Mouse (Mus musculus) lung, postnatal 0 days (tissue): ENCODE data around the gene Tep1. TPM values are rescaled to one million over a fixed set of nuclear protein-coding genes. Genes with fewer than 3 reads are reported as not detected.

Experiments
- ATAC-seq: fragments of 200-750 bp; cut with Nextera tagmentation; 2 replicates; pipeline ENCODE4 v1.8.0; 2017; ENCODE audit warnings: moderate library complexity
- DNase-seq: peaks from one replicate; pipeline ENCODE4 v3.0.0-alpha.2; 2016; ENCODE audit warnings: low spot score
- H3K27ac ChIP-seq: fragments of 300-500 bp; sonication (generic); 2 replicates; pipeline ENCODE4 v1.5.1; 2014; ENCODE audit warnings: antibody characterized with exemption, mild to moderate bottlenecking, low read length, mixed read lengths
- H3K27me3 ChIP-seq: fragments of 300-500 bp; sonication (generic); replicated peaks from 2 replicates; pipeline ENCODE4 v1.6.1; 2014; ENCODE audit warnings: low read length, mixed read lengths; ENCODE audit not compliant: insufficient read depth
- H3K36me3 ChIP-seq: fragments of 300-500 bp; sonication (generic); 2 replicates; pipeline ENCODE4 v1.6.1; 2014; ENCODE audit warnings: low read length, mixed read lengths; ENCODE audit not compliant: insufficient read depth
- H3K4me1 ChIP-seq: fragments of 300-500 bp; sonication (generic); 2 replicates; pipeline ENCODE4 v1.6.1; 2014; ENCODE audit warnings: antibody characterized with exemption, low read depth, low read length, mixed read lengths; ENCODE audit not compliant: insufficient read depth
- H3K4me2 ChIP-seq: fragments of 300-500 bp; sonication (generic); replicated peaks from 2 replicates; pipeline ENCODE4 v1.6.1; 2014; ENCODE audit warnings: low read depth, mild to moderate bottlenecking, low read length, moderate library complexity, mixed read lengths
- H3K4me3 ChIP-seq: fragments of 300-500 bp; sonication (generic); 2 replicates; pipeline ENCODE4 v1.5.1; 2014; ENCODE audit warnings: low read depth, low read length
- H3K9ac ChIP-seq: fragments of 300-500 bp; sonication (generic); replicated peaks from 2 replicates; pipeline ENCODE4 v1.6.1; 2014; ENCODE audit warnings: low read depth, mild to moderate bottlenecking
- H3K9me3 ChIP-seq: fragments of 300-500 bp; sonication (generic); 2 replicates; pipeline ENCODE4 v1.6.1; 2016; ENCODE audit warnings: low read length, mixed read lengths
- CTCF ChIP-seq: IDR thresholded peaks from 2 replicates; pipeline ENCODE4 v1.5.1; 2016; ENCODE audit warnings: antibody characterized with exemption, mild to moderate bottlenecking
- EP300 ChIP-seq: IDR thresholded peaks from 2 replicates; pipeline ENCODE4 v1.6.1; 2016; ENCODE audit warnings: antibody characterized with exemption, mild to moderate bottlenecking, control low read depth
- WGBS: fragments of 180-500 bp; shearing (Covaris S2); extraction: QIAGEN DNeasy Blood & Tissue Kit; methylation state at CpG from one replicate; pipeline ENCODE4 v1.1.7; 2014; 5-methylcytosine and 5-hydroxymethylcytosine counted together
- polyA plus RNA-seq: library from polyadenylated mRNA; unstranded; fragments of >200 nt; fragmentation: Nextera tagmentation; extraction: Ambion mirVana; gene quantifications from 2 replicates; pipeline ENCODE4 v1.2.1, GENCODE M21; 2015

Gene Tep1
- polyA plus RNA-seq, 1 experiment from 2014 or later: 11.1 TPM

DNA sequence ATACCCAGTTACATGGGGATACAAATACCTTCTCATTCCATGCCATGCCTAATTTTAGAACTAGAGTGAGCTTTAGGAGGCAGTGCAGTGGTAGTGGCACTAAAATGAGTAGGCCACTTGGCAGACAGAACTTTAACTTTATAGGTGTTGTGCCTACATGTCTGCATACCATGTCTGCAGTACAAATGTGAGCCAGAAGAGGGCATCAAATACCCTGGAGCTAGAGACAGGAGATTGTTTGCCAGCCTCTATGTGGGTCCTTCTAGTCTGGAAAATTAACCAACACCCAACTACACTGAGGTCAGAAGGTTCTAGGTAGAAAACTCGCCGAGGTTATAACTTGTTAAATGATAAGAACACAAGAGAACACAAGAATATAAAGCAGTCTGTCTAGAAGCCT lies 71.8 kb downstream of the Tep1 start:
- peak; percentile 20 for DNase-seq
- no peak for ATAC-seq
- no peaks in the 10 kb centered on the region for H3K4me1 ChIP-seq
- no peaks in the 10 kb centered on the region for H3K27me3 ChIP-seq
- no peak overlapping the region for H3K4me3 ChIP-seq
- H3K36me3 ChIP-seq: no peaks in the 10 kb centered on the region
- no peak overlapping the region for H3K27ac ChIP-seq
- WGBS: 54% methylated on average over 2 of the region's 2 CpGs
- no peak overlapping the region for H3K9ac ChIP-seq
- no peak overlapping the region for H3K4me2 ChIP-seq
- H3K9me3 ChIP-seq: no peaks in the 10 kb centered on the region
- peak; percentile 59 for TF ChIP-seq CTCF
- TF ChIP-seq EP300: no peak

DNA sequence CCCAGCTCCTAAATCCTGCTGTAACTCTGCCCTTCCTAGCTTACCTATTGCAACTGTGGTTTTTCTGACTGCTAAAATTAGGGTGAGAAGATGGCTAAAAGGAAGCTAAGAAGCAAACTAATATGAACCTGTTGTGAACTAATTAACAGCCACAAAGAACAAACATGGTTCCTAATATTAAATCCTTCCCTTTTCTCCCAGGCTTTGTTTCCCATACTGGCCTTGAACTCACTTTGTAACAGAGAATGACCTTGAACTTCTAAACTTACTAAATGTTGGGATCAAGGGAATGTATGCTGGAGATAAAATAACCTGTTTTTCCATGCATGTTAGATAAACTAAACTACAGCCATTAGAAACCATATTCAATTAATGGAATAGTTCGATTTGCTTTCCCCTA lies 73.9 kb downstream of the Tep1 start:
- Histone ChIP-seq H3K9me3 (no peaks in the 10 kb centered on the region), H3K4me2 (no peak overlapping the region), H3K9ac (no peak overlapping the region), H3K4me1 (no peaks in the 10 kb centered on the region), H3K27ac (no peak overlapping the region), H3K4me3 (no peak overlapping the region), H3K27me3 (no peaks in the 10 kb centered on the region), H3K36me3 (no peaks in the 10 kb centered on the region)
- 76% methylated on average over 1 of the region's 1 CpGs for WGBS
- ATAC-seq (no peak), DNase-seq (no peak)
- TF ChIP-seq CTCF (no peak), EP300 (no peak)

DNA sequence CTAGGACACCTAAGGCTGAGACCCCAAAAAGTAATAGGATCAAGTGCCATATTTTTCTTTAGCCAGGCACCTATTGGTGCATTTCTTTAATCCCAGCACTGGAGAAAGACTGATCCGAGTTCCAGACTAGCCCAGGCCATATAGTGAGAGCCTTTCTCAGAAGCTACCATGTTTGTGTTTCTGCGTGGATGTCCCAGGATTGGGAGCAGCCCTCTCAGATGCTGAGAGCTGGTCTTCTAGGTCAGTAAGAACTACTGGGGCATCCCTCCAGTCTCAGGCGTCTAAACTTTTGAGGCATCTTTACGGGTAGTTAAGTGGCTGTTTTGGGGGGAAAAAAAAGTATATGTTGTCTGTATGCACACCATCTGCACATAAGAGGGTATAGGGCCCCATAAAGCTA lies 74.4 kb downstream of the Tep1 start:
- Histone ChIP-seq H3K4me3 (no peak overlapping the region), H3K36me3 (no peaks in the 10 kb centered on the region), H3K9ac (no peak overlapping the region), H3K27ac (no peak overlapping the region), H3K4me1 (no peaks in the 10 kb centered on the region), H3K27me3 (no peaks in the 10 kb centered on the region), H3K4me2 (no peak overlapping the region), H3K9me3 (no peaks in the 10 kb centered on the region)
- no peak for DNase-seq
- no peak for TF ChIP-seq CTCF
- TF ChIP-seq EP300: no peak
- ATAC-seq: no peak
- WGBS: 80% methylated on average over 4 of the region's 4 CpGs

DNA sequence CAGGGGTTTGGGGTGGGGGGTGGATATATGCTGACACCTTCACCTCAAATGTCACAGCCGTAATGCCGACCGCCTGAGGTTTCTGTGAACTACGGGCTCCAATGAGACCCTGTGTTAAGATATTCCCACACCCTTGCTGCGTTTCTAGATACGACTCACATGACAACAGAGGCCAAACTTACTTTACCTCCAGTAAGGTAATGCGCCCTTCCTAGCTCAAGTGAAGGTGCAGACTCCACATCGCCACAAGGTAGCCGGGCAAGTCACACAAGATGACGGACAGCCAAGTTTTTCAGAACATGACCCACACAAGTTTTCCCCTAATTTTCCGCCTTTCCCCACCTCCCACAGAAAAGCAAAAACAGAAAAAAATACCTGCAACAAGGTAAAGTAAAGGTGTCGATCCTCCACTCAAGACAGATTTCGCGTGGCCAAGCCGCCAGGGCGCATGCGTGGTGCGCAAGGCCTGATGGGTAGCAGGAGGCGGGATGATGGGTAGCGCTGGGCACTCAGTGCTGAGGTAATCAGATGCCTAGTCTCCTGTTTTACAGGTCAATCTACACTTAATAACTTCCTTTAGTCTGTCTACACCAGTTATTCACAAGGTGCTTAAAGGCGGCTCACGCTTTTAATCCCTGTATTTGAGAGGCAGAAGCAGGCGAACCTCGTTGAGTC lies 75.0 kb downstream of the Tep1 start:
- TF ChIP-seq EP300 (no peak), CTCF (no peak)
- H3K9ac ChIP-seq: no peak overlapping the region

DNA sequence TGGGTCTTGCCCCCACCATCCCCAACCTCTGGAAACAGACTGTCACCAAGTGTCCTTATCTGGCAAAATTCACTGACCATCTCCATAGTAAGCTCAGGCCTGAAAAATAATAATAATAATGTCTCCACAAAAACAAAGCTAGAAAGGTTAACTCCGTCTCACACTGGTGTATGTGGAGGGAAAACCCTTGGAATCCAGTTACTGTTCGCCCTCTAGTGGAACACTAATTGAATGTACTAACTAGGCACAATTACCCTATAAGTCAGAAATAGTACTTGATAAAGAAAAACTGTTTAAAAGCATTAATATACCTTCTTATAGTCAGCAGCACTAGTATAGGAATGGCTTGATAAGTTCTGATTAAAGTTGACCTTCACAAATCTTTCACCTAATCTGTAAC lies 82.2 kb downstream of the Tep1 start:
- ATAC-seq: no peak
- H3K4me3 ChIP-seq: no peak overlapping the region
- H3K27ac ChIP-seq: no peak overlapping the region
- WGBS: 16% methylated on average over 2 of the region's 2 CpGs
- H3K9ac ChIP-seq: no peak overlapping the region
- H3K4me1 ChIP-seq: no peaks in the 10 kb centered on the region; the same call in 1 of the 2 replicates
- no peak for TF ChIP-seq EP300
- TF ChIP-seq CTCF: peak; percentile 54
- no peaks in the 10 kb centered on the region for H3K9me3 ChIP-seq
- H3K4me2 ChIP-seq: no peak overlapping the region
- DNase-seq: peak; percentile 40
- H3K36me3 ChIP-seq: no peaks in the 10 kb centered on the region
- H3K27me3 ChIP-seq: no peaks in the 10 kb centered on the region

More for the DNA sequence above, 75.0 kb downstream of the Tep1 start:
- Histone ChIP-seq H3K9me3 (no peaks in the 10 kb centered on the region), H3K27ac (no peak overlapping the region), H3K4me1 (no peaks in the 10 kb centered on the region), H3K4me2 (no peak overlapping the region), H3K4me3 (no peak overlapping the region), H3K36me3 (no peaks in the 10 kb centered on the region), H3K27me3 (no peaks in the 10 kb centered on the region)
- 90% methylated on average over 24 of the region's 24 CpGs for whole genome bisulfite sequencing
- no peak for DNase-seq
- no peak for ATAC-seq

DNA sequence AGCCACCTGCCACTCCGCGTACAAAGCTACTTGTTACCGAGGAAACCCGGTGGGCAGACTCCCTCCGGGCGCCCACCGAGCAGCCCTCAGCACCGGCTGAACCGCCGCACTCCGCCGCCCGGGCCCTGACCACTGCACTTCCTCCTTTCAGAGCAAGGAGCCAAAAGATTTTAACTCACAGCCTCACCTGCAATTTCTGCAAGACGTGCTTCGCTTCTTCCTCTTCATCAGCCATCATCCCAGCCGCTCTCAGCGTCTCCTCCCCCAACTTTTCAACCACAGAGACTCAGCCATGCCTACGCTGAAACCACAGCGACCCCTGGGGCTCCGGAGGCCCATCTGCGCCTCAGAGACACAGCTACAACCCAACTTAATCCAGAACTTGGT lies 85.1 kb downstream of the Tep1 start, which contains the start of gene Ttc5:
Gene Ttc5, minus strand, starts transcription at position 269 of the 387 bp plus-strand sequence.
- 0% methylated on average over 20 of the region's 21 CpGs for WGBS
- Histone ChIP-seq H3K27ac (peak within 1 kb of the TSS; percentile 71), H3K36me3 (0 out of 2 replicates have a peak, but pooled peaks cover 2% of the 10 kb centered on the region), H3K4me1 (no peaks in the 10 kb centered on the region; the same call in 1 of the 2 replicates), H3K27me3 (no peaks in the 10 kb centered on the region), H3K9ac (peak within 1 kb of the TSS; percentile 44), H3K4me3 (peak within 1 kb of the TSS; percentile 88), H3K9me3 (no peaks in the 10 kb centered on the region), H3K4me2 (peak within 1 kb of the TSS; percentile 64)
- TF ChIP-seq EP300 (no peak), CTCF (peak; percentile 94)
- ATAC-seq (peak; percentile 97), DNase-seq (peak; percentile 90)
